Mouse (Mus musculus): ENCODE data around the gene Zfp507. TPM values are rescaled to one million over a fixed set of nuclear protein-coding genes. Genes with fewer than 3 reads are reported as not detected.

The Zfp507 gene
- 13.9 and 14.6 TPM in 2 replicates for polyA plus RNA-seq (2012; rRNA removed)

- Histone ChIP-seq H3K4me3 (replicated peaks; ENCODE audit: insufficient read depth, low read depth, low read length) (peak within 1 kb of the TSS; percentile 97), H3K27ac (ENCODE audit: insufficient read depth, low read length) (peak within 1 kb of the TSS; percentile 41; the same call in 1 of the 2 replicates), H3K4me1 (ENCODE audit: control insufficient read depth, insufficient read depth, low read length) (no peaks in the 10 kb centered on the region; the same call in 1 of the 2 replicates), H3K27me3 (ENCODE audit: control insufficient read depth, insufficient read depth, low read length) (no peaks in the 10 kb centered on the region)
- WGBS: 20% methylated on average over 26 of the region's 26 CpGs
- TF ChIP-seq POLR2A (IDR thresholded peaks at IDR 0.05; ENCODE audit: borderline replicate concordance, insufficient read depth, low read length) (peak; percentile 52; the same call in 1 of the 2 replicates), CTCF (IDR thresholded peaks at IDR 0.05; ENCODE audit: borderline replicate concordance, insufficient read depth, low read depth, low read length) (no peak)
- peak; percentile 87 to 89 for DNase-seq
Observed at GRCm38 (mm10) chr7:35802906-35803595, at the start of gene Zfp507. Gene Zfp507, minus strand, starts transcription at chr7:35803003.

DNA sequence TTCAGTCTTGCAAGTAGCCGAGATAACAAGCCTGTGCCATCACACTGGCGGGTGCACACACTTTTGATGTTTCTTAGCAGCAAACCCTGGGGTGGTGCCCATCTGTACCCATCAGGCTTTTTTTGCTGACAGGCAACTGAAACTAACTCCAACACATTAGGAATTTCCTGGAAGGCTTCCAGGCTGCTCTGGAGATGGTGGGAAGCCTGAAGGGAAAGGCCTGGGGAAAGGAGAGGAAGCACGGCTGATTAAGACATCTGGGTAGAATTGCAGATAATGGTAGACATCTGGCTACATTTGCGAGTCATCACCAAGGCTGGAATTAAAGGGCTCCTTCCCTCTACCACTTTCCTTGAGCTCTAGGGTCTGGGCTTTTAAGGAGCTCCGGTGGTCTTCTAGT is 47.6 kb upstream of the Zfp507 start:
- no peak for DNase-seq
- no peaks in the 10 kb centered on the region for H3K27me3 ChIP-seq (ENCODE audit: control insufficient read depth, insufficient read depth, low read length)
- H3K4me1 ChIP-seq (ENCODE audit: control insufficient read depth, insufficient read depth, low read length): no peaks in the 10 kb centered on the region
- H3K27ac ChIP-seq (ENCODE audit: insufficient read depth, low read length): no peak overlapping the region
- 36% methylated on average over 5 of the region's 5 CpGs for WGBS
- TF ChIP-seq CTCF (IDR thresholded peaks at IDR 0.05; ENCODE audit: borderline replicate concordance, insufficient read depth, low read depth, low read length) (no peak), POLR2A (IDR thresholded peaks at IDR 0.05; ENCODE audit: borderline replicate concordance, insufficient read depth, low read length) (no peak)
- no peak overlapping the region for H3K4me3 ChIP-seq (replicated peaks; ENCODE audit: insufficient read depth, low read depth, low read length)

GRCm38 (mm10) chr7:35848526-35848925 is 45.7 kb upstream of the Zfp507 start:
- no peaks in the 10 kb centered on the region for H3K4me1 ChIP-seq (ENCODE audit: control insufficient read depth, insufficient read depth, low read length)
- TF ChIP-seq POLR2A (IDR thresholded peaks at IDR 0.05; ENCODE audit: borderline replicate concordance, insufficient read depth, low read length) (no peak), CTCF (IDR thresholded peaks at IDR 0.05; ENCODE audit: borderline replicate concordance, insufficient read depth, low read depth, low read length) (no peak)
- H3K4me3 ChIP-seq (replicated peaks; ENCODE audit: insufficient read depth, low read depth, low read length): no peak overlapping the region
- no peak for DNase-seq
- H3K27me3 ChIP-seq (ENCODE audit: control insufficient read depth, insufficient read depth, low read length): no peaks in the 10 kb centered on the region
- 64% methylated on average over 14 of the region's 14 CpGs for WGBS
- no peak overlapping the region for H3K27ac ChIP-seq (ENCODE audit: insufficient read depth, low read length)

- H3K4me1 ChIP-seq (ENCODE audit: control insufficient read depth, insufficient read depth, low read length): no peaks in the 10 kb centered on the region
- WGBS: 77% methylated on average over 4 of the region's 4 CpGs
- H3K4me3 ChIP-seq (replicated peaks; ENCODE audit: insufficient read depth, low read depth, low read length): no peak overlapping the region
- no peak for DNase-seq
- H3K27me3 ChIP-seq (ENCODE audit: control insufficient read depth, insufficient read depth, low read length): no peaks in the 10 kb centered on the region
- H3K27ac ChIP-seq (ENCODE audit: insufficient read depth, low read length): no peak overlapping the region
- TF ChIP-seq CTCF (IDR thresholded peaks at IDR 0.05; ENCODE audit: borderline replicate concordance, insufficient read depth, low read depth, low read length) (no peak), POLR2A (IDR thresholded peaks at IDR 0.05; ENCODE audit: borderline replicate concordance, insufficient read depth, low read length) (no peak)
Observed at GRCm38 (mm10) chr7:35840504-35840903, 37.7 kb upstream of the Zfp507 start.

- DNase-seq: no peak
- H3K4me3 ChIP-seq (replicated peaks; ENCODE audit: insufficient read depth, low read depth, low read length): no peak overlapping the region
- H3K27ac ChIP-seq (ENCODE audit: insufficient read depth, low read length): no peak overlapping the region
- no peaks in the 10 kb centered on the region for H3K27me3 ChIP-seq (ENCODE audit: control insufficient read depth, insufficient read depth, low read length)
- no peaks in the 10 kb centered on the region for H3K4me1 ChIP-seq (ENCODE audit: control insufficient read depth, insufficient read depth, low read length)
- no peak for TF ChIP-seq CTCF (IDR thresholded peaks at IDR 0.05; ENCODE audit: borderline replicate concordance, insufficient read depth, low read depth, low read length)
- TF ChIP-seq POLR2A (IDR thresholded peaks at IDR 0.05; ENCODE audit: borderline replicate concordance, insufficient read depth, low read length): no peak
- WGBS: 19% methylated on average over 19 of the region's 19 CpGs
Observed at GRCm38 (mm10) chr7:35836851-35837250, 34.0 kb upstream of the Zfp507 start.

- H3K4me3 ChIP-seq (replicated peaks; ENCODE audit: insufficient read depth, low read depth, low read length): no peak overlapping the region
- 79% methylated on average over 3 of the region's 3 CpGs for WGBS
Observed at GRCm38 (mm10) chr7:35836415-35836814, 33.6 kb upstream of the Zfp507 start.

DNA sequence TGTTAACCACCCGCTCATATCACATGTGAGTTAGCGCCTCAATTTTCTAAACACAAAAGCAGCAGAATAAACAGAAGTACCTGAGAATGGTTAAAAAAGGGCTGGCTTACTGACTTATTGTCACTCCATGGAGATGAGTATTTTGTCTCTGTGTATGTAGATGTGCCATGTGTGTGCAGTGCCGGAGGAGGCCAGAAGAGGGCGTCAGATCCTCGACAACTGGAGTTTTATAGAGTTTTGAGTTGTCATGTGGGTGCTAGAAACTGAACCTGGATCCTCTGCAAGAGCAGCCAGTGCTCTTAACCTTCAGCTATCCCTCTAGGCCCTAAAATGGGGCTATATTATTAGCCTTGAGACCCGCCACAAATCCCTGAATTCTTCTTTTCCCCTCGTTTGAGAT is 27.3 kb upstream of the Zfp507 start:
- WGBS: 90% methylated on average over 7 of the region's 7 CpGs
- Histone ChIP-seq H3K27me3 (ENCODE audit: control insufficient read depth, insufficient read depth, low read length) (no peaks in the 10 kb centered on the region), H3K4me1 (ENCODE audit: control insufficient read depth, insufficient read depth, low read length) (no peaks in the 10 kb centered on the region), H3K27ac (ENCODE audit: insufficient read depth, low read length) (no peak overlapping the region), H3K4me3 (replicated peaks; ENCODE audit: insufficient read depth, low read depth, low read length) (no peak overlapping the region)
- no peak for DNase-seq
- TF ChIP-seq CTCF (IDR thresholded peaks at IDR 0.05; ENCODE audit: borderline replicate concordance, insufficient read depth, low read depth, low read length): no peak
- TF ChIP-seq POLR2A (IDR thresholded peaks at IDR 0.05; ENCODE audit: borderline replicate concordance, insufficient read depth, low read length): no peak

More at GRCm38 (mm10) chr7:35836415-35836814, 33.6 kb upstream of the Zfp507 start:
- Histone ChIP-seq H3K27ac (ENCODE audit: insufficient read depth, low read length) (no peak overlapping the region), H3K4me1 (ENCODE audit: control insufficient read depth, insufficient read depth, low read length) (no peaks in the 10 kb centered on the region), H3K27me3 (ENCODE audit: control insufficient read depth, insufficient read depth, low read length) (no peaks in the 10 kb centered on the region)
- DNase-seq: no peak
- TF ChIP-seq POLR2A (IDR thresholded peaks at IDR 0.05; ENCODE audit: borderline replicate concordance, insufficient read depth, low read length): no peak
- no peak for TF ChIP-seq CTCF (IDR thresholded peaks at IDR 0.05; ENCODE audit: borderline replicate concordance, insufficient read depth, low read depth, low read length)

GRCm38 (mm10) chr7:35823906-35824305 is 21.1 kb upstream of the Zfp507 start:
- no peak for DNase-seq
- TF ChIP-seq POLR2A (IDR thresholded peaks at IDR 0.05; ENCODE audit: borderline replicate concordance, insufficient read depth, low read length) (no peak), CTCF (IDR thresholded peaks at IDR 0.05; ENCODE audit: borderline replicate concordance, insufficient read depth, low read depth, low read length) (no peak)
- Histone ChIP-seq H3K27ac (ENCODE audit: insufficient read depth, low read length) (no peak overlapping the region), H3K4me3 (replicated peaks; ENCODE audit: insufficient read depth, low read depth, low read length) (no peak overlapping the region), H3K27me3 (ENCODE audit: control insufficient read depth, insufficient read depth, low read length) (no peaks in the 10 kb centered on the region), H3K4me1 (ENCODE audit: control insufficient read depth, insufficient read depth, low read length) (no peaks in the 10 kb centered on the region)
- 76% methylated on average over 12 of the region's 12 CpGs for WGBS
